In the genomic region with DNA sequence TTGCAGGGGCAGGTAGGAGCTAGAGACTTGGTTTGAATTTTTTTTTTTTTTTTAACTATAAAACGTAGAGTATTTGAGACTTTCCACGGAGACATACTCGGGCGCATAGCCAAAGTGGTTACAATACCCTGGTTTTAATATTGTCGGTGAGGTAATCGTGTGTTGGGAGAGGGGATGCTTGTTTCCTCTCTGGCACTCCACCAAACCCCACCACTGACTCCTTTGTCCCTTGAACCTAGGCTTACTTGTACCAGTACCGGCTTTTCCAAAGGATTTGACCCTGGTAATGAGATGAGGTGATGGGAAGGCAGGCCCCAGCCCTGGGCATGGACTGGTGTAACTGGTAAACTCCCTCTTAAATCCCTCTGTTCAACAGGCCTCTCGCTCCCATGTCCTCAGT, we compare ENCODE assay signal across 12 mouse cellular contexts. TPM values are rescaled to one million over a fixed set of nuclear protein-coding genes. Genes with fewer than 3 reads are reported as not detected.
DNase-seq lines count a peak whose midpoint lies in the region; ATAC-seq and TF ChIP-seq lines count a peak whose summit lies in the region.
"Had no signal": no experiment of that assay in that cellular context is flagged by ENCODE, and none has a peak within 500 bp of the region (broad histone marks: within the 10 kb centered on the region; RNA-seq: fewer than 3 reads in every experiment).

No protein-coding gene starts in this region.

- no peak for TF ChIP-seq EP300 in stomach, postnatal 0 days (optimal IDR thresholded peaks at IDR 0.05)

- H3K27ac ChIP-seq in gastrocnemius, adult 2 months = peak overlapping the region; percentile 66
- 0 out of 2 replicates have a peak overlapping the region, but pooled peaks have one; percentile 68 for H3K27ac ChIP-seq in kidney, embryonic 15.5 days
- H3K27ac ChIP-seq in stomach, embryonic 14.5 days (ENCODE audit: low read length) = peak overlapping the region; percentile 27; the same call in 1 of the 2 replicates
- no peak overlapping the region for H3K27ac ChIP-seq in stomach, postnatal 0 days (replicated peaks)

- no peaks in the 10 kb centered on the region for H3K27me3 ChIP-seq in kidney, embryonic 15.5 days
- no peaks in the 10 kb centered on the region for H3K27me3 ChIP-seq in stomach, embryonic 14.5 days (ENCODE audit: control insufficient read depth, insufficient read depth, low read length)
- H3K27me3 ChIP-seq in stomach, postnatal 0 days (ENCODE audit: control insufficient read depth, insufficient read depth, low read length) = no peaks in the 10 kb centered on the region

- no peaks in the 10 kb centered on the region for H3K9me3 ChIP-seq in kidney, embryonic 15.5 days (replicated peaks)
- H3K9me3 ChIP-seq in stomach, embryonic 14.5 days (ENCODE audit: control insufficient read depth, low read depth, low read length) = no peaks in the 10 kb centered on the region
- H3K9me3 ChIP-seq in stomach, postnatal 0 days (ENCODE audit: control insufficient read depth, low read length) = no peaks in the 10 kb centered on the region

- H3K36me3 ChIP-seq in kidney, embryonic 15.5 days = no peaks in the 10 kb centered on the region
- no peaks in the 10 kb centered on the region for H3K36me3 ChIP-seq in stomach, embryonic 14.5 days (ENCODE audit: control insufficient read depth, insufficient read depth, low read length)
- no peaks in the 10 kb centered on the region for H3K36me3 ChIP-seq in stomach, postnatal 0 days (ENCODE audit: control insufficient read depth, insufficient read depth, low read length)

- H3K4me3 ChIP-seq in gastrocnemius, adult 2 months = no peak overlapping the region
- no peak overlapping the region for H3K4me3 ChIP-seq in kidney, embryonic 15.5 days (replicated peaks)
- H3K4me3 ChIP-seq in stomach, embryonic 14.5 days (ENCODE audit: low read depth, low read length) = no peak overlapping the region
- H3K4me3 ChIP-seq in stomach, postnatal 0 days (ENCODE audit: low read depth, low read length) = no peak overlapping the region
- H3K4me3 ChIP-seq: myocyte had no signal

- ATAC-seq in kidney, embryonic 15.5 days (replicated peaks; ENCODE audit: low FRiP score) = no peak
- no peak for ATAC-seq in stomach, embryonic 14.5 days (ENCODE audit: insufficient number of reproducible peaks, insufficient read depth, low FRiP score, low read depth)
- no peak for ATAC-seq in stomach, postnatal 0 days (ENCODE audit: low FRiP score, low TSS enrichment)

- no peak overlapping the region for H3K4me2 ChIP-seq in kidney, embryonic 15.5 days
- H3K4me2 ChIP-seq in stomach, embryonic 14.5 days (replicated peaks; ENCODE audit: low read depth, low read length) = no peak overlapping the region
- H3K4me2 ChIP-seq in stomach, postnatal 0 days (replicated peaks; ENCODE audit: low read depth) = no peak overlapping the region

- intact Hi-C loops in gastrocnemius, adult 2 months (cut with DNase I) = no loop called here

- no peak for DNase-seq in gastrocnemius, adult 2 months
- no peak for DNase-seq in gastrocnemius, postnatal 25 days
- DNase-seq in kidney, adult 8-10 months = no peak
- no peak for DNase-seq in stomach, postnatal 0 days (ENCODE audit: low spot score)
- DNase-seq in right cerebral cortex, postnatal 36 days (ENCODE audit: low spot score in 2 of 2) = no peak
- DNase-seq in thymus, postnatal 0 days (ENCODE audit: low spot score) = no peak
- DNase-seq: adrenal gland, postnatal 36 days; cerebellum, adult 11-12 months; left cerebral cortex, postnatal 4 days had no signal

- 63% methylated on average over 8 of the region's 8 CpGs for WGBS in kidney, embryonic 15.5 days
- 68% methylated on average over 8 of the region's 8 CpGs for WGBS in stomach, embryonic 14.5 days
- WGBS in stomach, postnatal 0 days = 50% methylated on average over 8 of the region's 8 CpGs

- H3K4me1 ChIP-seq in kidney, embryonic 15.5 days = peaks cover 95% of the 10 kb centered on the region
- peaks cover 78% of the 10 kb centered on the region for H3K4me1 ChIP-seq in stomach, embryonic 14.5 days (ENCODE audit: control insufficient read depth, insufficient read depth, low read length)
- peaks cover 17% of the 10 kb centered on the region for H3K4me1 ChIP-seq in stomach, postnatal 0 days (replicated peaks; ENCODE audit: control insufficient read depth, insufficient read depth)

- no peak overlapping the region for H3K9ac ChIP-seq in kidney, embryonic 15.5 days
- no peak overlapping the region for H3K9ac ChIP-seq in stomach, embryonic 14.5 days (replicated peaks; ENCODE audit: low read depth, low read length)
- H3K9ac ChIP-seq in stomach, postnatal 0 days (ENCODE audit: low read length) = no peak overlapping the region

- no peak for TF ChIP-seq CTCF in gastrocnemius, adult 2 months (IDR thresholded peaks at IDR 0.05)
- TF ChIP-seq CTCF in stomach, postnatal 0 days (IDR thresholded peaks at IDR 0.05; ENCODE audit: low read depth) = no peak

RNA-seq across cellular contexts. Expression of a gene that starts 25.3 kb away (rescaled TPM):
- total RNA-seq in gastrocnemius, adult 2 months (2021) = 10 to 100 TPM in 1 of 2 experiments, 1 to 10 TPM in 1; 8.7 to 10.3 TPM
- total RNA-seq in gastrocnemius, postnatal 25 days (2021) = 10 to 100 TPM in 1 of 2 experiments, 1 to 10 TPM in 1; 9.9 to 10.3 TPM
- 33.1 and 33.8 TPM in 2 replicates for polyA plus RNA-seq in kidney, embryonic 15.5 days (2015; fragmentation: Nextera tagmentation; extraction: Ambion mirVana)
- polyA plus RNA-seq in stomach, embryonic 14.5 days (2014; fragmentation: Nextera tagmentation; extraction: Ambion mirVana) = 36.2 and 38.3 TPM in 2 replicates
- 10.6 TPM in 2 replicates for polyA plus RNA-seq in stomach, postnatal 0 days (2015; fragmentation: Nextera tagmentation; extraction: Ambion mirVana)
- 9.9 and 11.3 TPM in 2 replicates for polyA plus RNA-seq in thymus, postnatal 0 days (2015; fragmentation: Nextera tagmentation; extraction: Ambion mirVana)
